Mouse (Mus musculus): Measurements from ENCODE around the gene Manf.
A peak's percentile ranks its signal among the peaks of the same experiment; 100 is the strongest.

Manf gene

GRCm38 (mm10) chr9:106884306-106884705 is 7.5 kb downstream of the Manf start:
- peak; percentile 31 for DNase-seq

DNA sequence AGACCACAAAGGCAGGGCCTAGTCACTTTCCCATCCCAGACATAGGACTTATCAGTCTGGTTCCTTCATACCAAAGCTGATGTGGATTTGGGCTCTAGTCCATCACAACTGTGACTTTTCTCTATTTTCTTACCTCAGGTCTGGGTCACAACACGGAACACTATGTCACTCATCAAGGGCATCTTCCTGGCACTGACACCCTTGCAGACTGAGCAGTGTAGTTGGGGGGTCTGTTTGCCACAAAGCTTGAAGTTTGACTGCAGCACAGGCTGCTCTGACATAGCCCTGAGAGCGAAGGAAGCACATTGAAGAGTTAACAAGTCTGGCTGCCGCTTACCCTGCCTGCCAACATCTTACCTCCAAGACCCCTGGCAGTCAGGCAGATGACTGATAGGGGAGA is 8.7 kb downstream of the Manf start:
- no peak for DNase-seq

DNA sequence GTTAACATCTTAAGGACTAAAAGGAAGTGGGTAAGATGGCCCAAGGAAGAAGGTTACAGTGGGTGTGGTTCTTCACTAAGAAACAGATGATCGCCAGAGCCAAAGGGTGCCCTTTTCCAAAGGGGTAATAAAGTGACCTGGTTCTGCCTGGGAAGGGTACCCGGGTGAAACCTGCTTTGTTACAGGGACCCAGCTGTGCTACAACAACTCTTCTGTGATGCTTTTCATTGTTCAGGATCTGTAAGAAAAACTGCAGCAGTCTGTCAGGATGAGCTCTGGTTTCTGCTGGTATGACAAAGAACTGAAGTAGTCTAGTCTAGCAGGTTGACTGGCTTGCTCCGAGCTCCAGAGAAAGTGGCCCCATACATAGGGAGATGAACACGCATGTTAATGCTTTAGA is 9.6 kb downstream of the Manf start:
- DNase-seq = no peak

GRCm38 (mm10) chr9:106881071-106881755 is 10.6 kb downstream of the Manf start:
- no peak for DNase-seq

DNA sequence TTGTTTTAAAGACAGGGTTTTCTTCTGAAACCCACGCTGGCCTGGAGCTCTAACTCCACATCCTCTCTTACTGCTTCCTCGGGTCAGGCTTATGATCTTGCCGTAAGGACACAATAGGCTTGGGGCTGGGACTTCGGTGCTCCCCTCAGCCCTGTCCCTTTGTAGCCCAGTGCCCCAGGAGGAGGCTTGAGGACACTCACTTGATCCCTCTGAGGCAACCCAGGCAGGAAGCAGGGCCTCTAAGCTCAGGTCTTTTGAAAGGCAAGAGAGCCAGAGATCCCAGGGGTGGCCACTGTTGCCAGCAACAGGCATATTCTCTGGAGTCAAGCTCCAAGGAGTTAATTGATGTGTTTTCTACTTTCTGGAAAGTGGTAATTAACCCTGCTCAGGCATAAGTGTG is 12.3 kb downstream of the Manf start:
- DNase-seq = no peak

GRCm38 (mm10) chr9:106876666-106877065 is 15.1 kb downstream of the Manf start:
- no peak for DNase-seq

DNA sequence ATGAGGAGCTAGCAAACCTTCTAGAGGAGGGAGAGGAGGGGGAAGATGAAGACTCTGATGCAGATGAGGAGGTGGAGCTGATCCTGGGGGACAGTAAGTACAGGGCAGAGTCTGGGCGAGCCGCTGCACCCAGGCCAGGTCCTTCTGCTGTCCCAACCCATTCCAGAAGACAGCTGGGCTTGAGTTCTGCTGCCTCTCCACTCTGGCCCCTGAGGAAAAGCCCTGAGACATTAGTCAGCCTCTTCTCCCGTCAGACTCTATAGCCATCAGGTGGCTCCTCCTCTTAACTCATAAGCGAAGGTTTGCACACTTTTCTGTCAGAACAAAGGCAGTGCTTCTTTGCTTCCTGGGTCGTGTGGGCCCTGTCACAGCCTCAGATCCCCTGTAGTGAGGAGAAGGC is 17.6 kb downstream of the Manf start:
- DNase-seq = no peak

DNA sequence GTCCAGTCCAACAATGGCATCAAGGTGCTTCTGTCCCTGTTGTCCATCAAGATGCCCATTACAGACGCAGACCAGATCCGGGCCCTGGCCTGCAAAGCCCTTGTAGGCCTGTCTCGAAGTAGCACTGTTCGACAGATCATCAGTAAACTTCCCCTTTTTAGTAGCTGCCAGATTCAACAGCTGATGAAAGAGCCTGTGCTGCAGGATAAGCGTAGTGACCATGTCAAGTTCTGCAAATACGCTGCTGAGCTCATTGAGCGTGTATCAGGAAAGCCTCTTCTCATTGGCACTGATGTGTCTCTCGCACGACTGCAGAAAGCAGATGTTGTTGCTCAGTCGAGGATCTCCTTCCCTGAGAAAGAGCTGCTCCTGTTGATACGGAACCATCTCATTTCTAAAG is 33.7 kb downstream of the Manf start:
- no peak for DNase-seq

GRCm38 (mm10) chr9:106856664-106857063 is 35.1 kb downstream of the Manf start:
- DNase-seq = no peak

DNA sequence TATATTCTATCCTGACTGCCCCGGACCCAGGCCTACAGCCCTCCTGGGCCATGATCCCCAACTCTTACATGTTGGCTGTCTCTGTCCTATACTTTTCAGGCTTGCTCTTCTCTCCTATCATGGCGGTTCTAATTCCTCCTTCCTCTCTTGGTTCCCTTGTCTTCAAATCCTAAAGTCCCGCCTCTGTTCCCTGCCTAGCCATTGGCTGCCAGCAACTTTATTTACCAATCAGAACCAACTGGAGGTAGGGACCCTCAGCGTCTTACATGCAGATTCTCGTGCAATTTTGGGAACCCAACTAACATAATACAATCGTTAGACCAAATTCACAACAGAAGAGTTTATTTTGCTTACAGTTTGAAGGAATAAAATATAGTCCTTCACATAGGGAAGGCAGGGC is 49.0 kb downstream of the Manf start:
- no peak for DNase-seq

GRCm38 (mm10) chr9:106840569-106840968 is 51.2 kb downstream of the Manf start:
- DNase-seq = no peak

GRCm38 (mm10) chr9:106822381-106823104 is 69.2 kb downstream of the Manf start:
- peak; percentile 82 for DNase-seq

GRCm38 (mm10) chr9:106821618-106822380 is 70.0 kb downstream of the Manf start, which contains the start of gene Dcaf1:
Gene Dcaf1, plus strand, starts transcription at chr9:106821874.
- peak; percentile 95 for DNase-seq

DNA sequence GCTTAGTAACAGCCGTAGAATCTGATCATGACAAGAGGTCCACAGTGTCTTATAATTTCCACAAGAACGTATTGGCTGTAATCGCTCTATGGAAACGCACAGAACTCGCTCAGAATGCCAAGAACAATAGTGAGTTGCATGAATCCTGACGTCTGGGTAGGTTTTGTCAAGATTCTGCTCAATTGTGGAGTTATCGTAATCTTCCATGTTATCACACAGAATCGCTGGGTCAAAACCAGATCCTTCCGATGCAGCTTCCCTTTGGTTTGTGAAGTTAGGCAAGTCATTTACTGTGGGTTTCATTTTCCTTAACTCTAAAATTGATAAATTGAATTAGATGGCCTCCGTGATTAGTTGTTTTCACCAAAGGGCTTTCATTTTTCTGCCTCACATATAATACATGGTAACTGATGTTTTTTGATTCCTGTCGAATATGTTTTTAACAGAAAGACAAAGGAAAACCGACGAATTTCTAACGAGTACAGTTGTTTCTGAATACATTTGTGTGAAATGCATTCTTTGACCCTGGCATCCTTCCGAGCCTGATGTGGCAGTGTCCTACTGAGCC is 70.6 kb downstream of the Manf start:
- DNase-seq = peak; percentile 11

- DNase-seq = peak; percentile 24
These were observed 72.6 kb downstream of the Manf start for GRCm38 (mm10) chr9:106819201-106819600.

DNA sequence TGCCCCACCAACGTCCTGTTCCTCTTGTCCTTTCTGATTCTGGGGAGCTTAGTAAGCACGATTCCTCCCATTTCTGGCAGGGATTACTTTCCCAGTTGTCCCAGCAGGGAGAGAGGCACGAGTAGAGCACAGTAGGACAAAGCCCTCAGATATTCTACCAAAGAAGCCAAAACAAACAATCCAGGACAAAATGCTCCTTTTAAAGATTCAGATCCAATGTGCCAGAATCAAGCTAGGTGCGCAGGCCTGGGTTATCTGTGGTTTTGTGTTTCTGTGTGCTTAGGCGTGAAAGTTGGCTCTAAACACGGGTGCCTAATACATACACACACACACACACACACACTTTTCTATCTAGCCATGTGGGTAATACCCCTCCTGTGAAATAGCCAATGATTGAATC is 73.6 kb downstream of the Manf start:
- no peak for DNase-seq

DNA sequence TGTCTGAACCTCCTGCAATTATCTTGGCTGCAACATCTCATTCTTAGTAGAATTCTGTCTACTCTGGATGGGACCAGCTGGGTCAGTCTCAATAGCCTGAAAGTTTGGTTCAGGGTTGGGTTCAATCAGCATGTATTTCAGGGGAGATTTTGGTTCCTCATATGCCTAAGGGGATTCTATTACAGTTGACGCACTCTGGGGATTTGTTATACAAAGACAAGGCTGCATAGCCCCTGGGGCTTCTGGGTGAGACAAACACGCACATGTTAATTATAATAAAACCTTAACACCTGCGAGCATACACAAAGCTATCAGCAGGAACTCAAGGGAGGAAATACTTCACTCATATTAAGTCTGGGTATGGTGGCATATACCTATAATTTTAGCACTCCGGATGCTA is 85.3 kb downstream of the Manf start:
- DNase-seq = no peak

DNA sequence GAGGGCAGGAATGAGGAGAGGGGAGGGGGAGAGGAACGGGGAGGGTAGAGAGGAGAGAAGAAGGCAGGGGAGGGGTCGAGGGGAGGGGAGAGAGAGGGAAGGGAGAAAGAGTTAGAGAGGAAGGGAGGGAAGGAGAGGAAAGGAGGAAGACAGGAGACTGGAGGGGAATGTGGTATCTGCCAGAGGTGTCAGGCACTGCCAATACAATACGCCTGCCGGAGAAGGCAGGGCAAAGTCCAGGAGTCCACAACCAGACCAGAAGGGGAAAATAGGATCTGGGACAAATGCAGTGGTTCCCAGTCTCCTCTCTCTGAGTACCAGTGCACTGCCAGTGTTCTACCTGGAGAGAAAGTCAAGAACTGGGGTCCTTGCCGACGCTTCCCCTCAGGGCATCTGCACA is 100.9 kb downstream of the Manf start:
- no peak for DNase-seq

DNA sequence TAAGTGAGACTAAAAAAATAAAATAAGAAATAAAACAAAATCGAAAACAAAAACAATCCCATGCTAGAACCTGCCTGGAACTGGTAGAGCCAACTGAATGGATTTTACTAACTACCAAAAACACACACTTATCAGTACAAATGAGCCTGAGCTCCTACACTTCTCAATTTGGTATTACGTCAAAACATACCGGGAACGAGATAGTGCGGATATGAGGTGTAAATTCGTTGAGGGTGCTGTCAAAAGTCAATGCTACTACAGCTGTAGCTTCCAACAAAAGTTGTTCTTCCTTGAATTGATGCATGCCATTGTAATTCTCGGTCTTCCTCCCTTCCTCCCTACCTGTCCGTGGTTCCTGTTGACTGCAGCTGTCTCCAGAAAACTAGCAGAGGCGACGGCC is 102.4 kb downstream of the Manf start:
- no peak for DNase-seq

DNA sequence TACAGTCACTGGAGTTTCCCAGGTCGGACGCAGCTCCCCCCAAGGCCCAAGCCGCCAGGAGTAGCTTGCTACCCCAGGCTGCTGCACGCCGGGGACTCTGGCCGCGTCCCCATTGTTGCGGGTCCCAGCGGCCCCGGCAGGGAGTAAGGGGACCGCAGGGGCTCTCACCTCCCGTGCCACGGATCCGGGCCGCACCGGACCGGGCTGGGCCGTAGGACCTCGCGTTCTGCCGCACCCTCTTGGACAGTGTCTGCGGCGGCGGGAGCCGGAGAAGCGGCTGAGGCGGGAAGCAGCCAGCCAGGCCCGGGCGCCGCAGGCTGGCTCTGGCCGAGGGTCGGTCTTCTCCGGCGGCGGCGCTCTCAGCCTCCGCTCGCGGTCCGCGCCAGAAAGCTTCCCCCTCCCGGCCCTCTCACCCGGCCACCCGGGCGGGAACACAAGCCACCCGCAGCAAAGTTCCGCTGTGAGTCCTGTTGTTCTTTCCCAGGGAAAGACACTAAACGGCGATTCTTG is 102.9 kb downstream of the Manf start, which contains the start of gene Rad54l2:
Gene Rad54l2, minus strand, starts transcription at position 383 of the 510 bp plus-strand sequence.
- DNase-seq = peak; percentile 82
